Mouse (Mus musculus) hindbrain, embryonic 13.5 days (tissue): ENCODE results near the gene Tnfrsf14. TPM values are rescaled to one million over a fixed set of nuclear protein-coding genes. Genes with fewer than 3 reads are reported as not detected.

Experiments
- ATAC-seq: fragments of 200-750 bp; cut with Nextera tagmentation; 2 replicates; pipeline ENCODE4 v1.8.0; 2017; ENCODE audit warnings: moderate TSS enrichment; ENCODE audit not compliant: low FRiP score
- H3K27ac ChIP-seq: fragments of 300-500 bp; sonication (generic); 2 replicates; pipeline ENCODE4 v1.5.1; 2015; ENCODE audit warnings: inconsistent platforms, mild to moderate bottlenecking, moderate library complexity
- H3K27me3 ChIP-seq: fragments of 300-500 bp; sonication (generic); 2 replicates; pipeline ENCODE4 v1.6.1; 2015; ENCODE audit warnings: mild to moderate bottlenecking, inconsistent platforms
- H3K36me3 ChIP-seq: fragments of 300-500 bp; sonication (generic); 2 replicates; pipeline ENCODE4 v1.6.1; 2015; ENCODE audit warnings: mild to moderate bottlenecking, inconsistent platforms
- H3K4me1 ChIP-seq: fragments of 300-500 bp; sonication (generic); replicated peaks from 2 replicates; pipeline ENCODE4 v1.6.1; 2015; ENCODE audit warnings: inconsistent platforms
- H3K4me2 ChIP-seq: fragments of 300-500 bp; sonication (generic); 2 replicates; pipeline ENCODE4 v1.6.1; 2015; ENCODE audit warnings: inconsistent platforms, mild to moderate bottlenecking, moderate library complexity
- H3K4me3 ChIP-seq: fragments of 300-500 bp; sonication (generic); 2 replicates; pipeline ENCODE4 v1.5.1; 2015; ENCODE audit warnings: mild to moderate bottlenecking, inconsistent platforms
- H3K9ac ChIP-seq: fragments of 300-500 bp; sonication (generic); 2 replicates; pipeline ENCODE4 v1.6.1; 2015; ENCODE audit warnings: mild to moderate bottlenecking, inconsistent platforms
- H3K9me3 ChIP-seq: fragments of 300-500 bp; sonication (generic); 2 replicates; pipeline ENCODE4 v1.6.1; 2016; ENCODE audit warnings: inconsistent platforms
- WGBS: fragments of 180-500 bp; shearing (Covaris S2); methylation state at CpG from one replicate; pipeline ENCODE4 v1.1.7; 2015; 5-methylcytosine and 5-hydroxymethylcytosine counted together
- polyA plus RNA-seq: library from polyadenylated mRNA; unstranded; fragments of >200 nt; fragmentation: Nextera tagmentation; extraction: Ambion mirVana; gene quantifications from 2 replicates; pipeline ENCODE4 v1.2.1, GENCODE M21; 2015

Tnfrsf14 gene
- polyA plus RNA-seq, 1 experiment from 2014 or later = 0.25 TPM

DNA sequence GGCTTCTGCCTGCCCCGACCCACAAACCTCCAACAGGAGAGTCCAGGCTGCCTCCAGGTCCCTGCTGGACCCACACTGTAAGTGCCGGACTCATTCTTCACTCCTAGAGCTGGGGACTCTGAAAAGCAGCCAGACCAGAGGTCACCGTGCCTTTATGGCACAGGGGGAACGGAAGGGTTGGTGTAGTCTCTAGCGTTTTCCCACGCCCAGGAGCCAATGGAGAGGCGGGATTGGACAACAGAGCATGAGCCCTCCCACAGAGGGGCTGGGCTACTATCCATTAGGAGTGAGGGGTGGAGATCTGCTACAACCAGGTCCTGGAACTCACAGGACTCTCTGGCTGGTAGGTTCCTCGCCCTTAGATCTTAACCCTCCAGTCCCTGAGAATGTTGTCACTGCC lies 18.0 kb upstream of the Tnfrsf14 start:
- Histone ChIP-seq H3K4me1 (peaks cover 44% of the 10 kb centered on the region), H3K4me2 (peak overlapping the region; percentile 55), H3K27me3 (peaks cover 13% of the 10 kb centered on the region), H3K27ac (peak overlapping the region; percentile 58; the same call in 1 of the 2 replicates), H3K9ac (peak overlapping the region; percentile 60), H3K36me3 (no peaks in the 10 kb centered on the region), H3K9me3 (no peaks in the 10 kb centered on the region), H3K4me3 (peak overlapping the region; percentile 33)
- ATAC-seq = peak; percentile 81
- 2% methylated on average over 8 of the region's 8 CpGs for WGBS

DNA sequence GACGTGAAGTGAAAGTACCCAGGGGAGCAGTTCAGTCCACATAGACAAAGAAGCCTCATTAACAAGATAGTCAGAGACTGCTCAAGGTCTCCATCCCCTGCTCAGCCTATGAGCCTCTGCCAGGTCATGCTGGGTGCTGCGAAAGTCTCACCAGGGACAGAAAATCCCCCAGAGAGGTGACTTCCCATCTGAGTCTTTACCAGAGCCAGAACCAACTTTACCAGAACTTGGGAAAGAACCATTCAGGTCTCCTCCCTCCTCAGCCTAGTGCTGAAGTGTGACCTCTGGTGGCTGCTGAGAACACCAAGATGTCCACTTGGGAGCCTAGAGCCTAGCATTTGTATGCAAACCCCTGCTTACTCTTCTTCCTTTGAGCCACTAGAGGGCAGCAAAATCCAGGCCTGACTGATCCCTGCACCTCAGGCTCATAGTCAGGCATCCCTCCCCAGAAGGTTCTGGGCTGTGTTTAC lies 15.8 kb upstream of the Tnfrsf14 start:
- H3K4me1 ChIP-seq = peaks cover 34% of the 10 kb centered on the region
- H3K9ac ChIP-seq = no peak overlapping the region
- H3K27me3 ChIP-seq = 0 out of 2 replicates have a peak, but pooled peaks cover 4% of the 10 kb centered on the region
- no peaks in the 10 kb centered on the region for H3K36me3 ChIP-seq
- H3K9me3 ChIP-seq = no peaks in the 10 kb centered on the region
- peak; percentile 58; the same call in 1 of the 2 replicates for ATAC-seq
- WGBS = 20% methylated on average over 2 of the region's 2 CpGs
- H3K4me2 ChIP-seq = no peak overlapping the region
- H3K4me3 ChIP-seq = no peak overlapping the region
- H3K27ac ChIP-seq = no peak overlapping the region

DNA sequence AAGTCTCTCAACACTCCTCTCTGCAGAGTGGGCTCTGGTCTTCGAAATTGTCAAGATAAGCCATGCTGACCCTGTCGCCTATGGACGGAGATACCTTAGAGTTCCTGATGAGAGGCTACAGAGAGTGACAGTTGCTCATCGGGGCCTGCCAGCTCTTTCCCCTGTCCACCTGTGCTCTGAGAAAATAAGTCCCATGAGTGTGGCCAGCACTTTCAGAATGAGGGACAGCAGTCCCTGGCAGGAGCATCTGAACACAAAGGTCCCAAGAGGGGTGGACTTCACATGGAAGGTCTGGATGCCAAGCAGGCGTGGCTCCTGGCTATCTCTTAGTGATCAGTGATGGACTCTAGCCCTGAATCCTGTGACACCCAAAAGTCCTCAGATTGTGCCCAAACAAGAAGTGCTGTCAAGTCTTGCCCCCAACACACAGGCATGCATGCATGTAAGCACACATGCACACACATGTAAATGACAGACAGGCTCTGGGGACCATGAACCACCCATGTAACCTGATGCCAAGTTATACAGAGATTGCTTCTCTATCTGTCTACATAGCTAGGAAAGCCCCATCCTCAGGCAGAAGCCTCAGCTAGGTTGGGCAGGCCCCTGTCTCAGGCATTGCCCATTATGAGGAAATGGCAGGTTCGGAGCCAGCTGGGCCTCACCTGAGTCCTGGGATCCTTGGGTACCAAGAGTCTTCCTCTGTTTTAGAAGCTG lies 15.1 kb upstream of the Tnfrsf14 start:
- no peaks in the 10 kb centered on the region for H3K27me3 ChIP-seq
- no peak for ATAC-seq
- 90% methylated on average over 6 of the region's 6 CpGs for WGBS
- no peaks in the 10 kb centered on the region for H3K36me3 ChIP-seq
- H3K27ac ChIP-seq = no peak overlapping the region
- no peak overlapping the region for H3K9ac ChIP-seq
- H3K4me2 ChIP-seq = no peak overlapping the region
- H3K4me1 ChIP-seq = peaks cover 28% of the 10 kb centered on the region
- H3K9me3 ChIP-seq = no peaks in the 10 kb centered on the region
- no peak overlapping the region for H3K4me3 ChIP-seq

GRCm38 (mm10) chr4:154942632-154943322 lies 14.4 kb upstream of the Tnfrsf14 start:
- WGBS = 84% methylated on average over 10 of the region's 10 CpGs
- no peaks in the 10 kb centered on the region for H3K36me3 ChIP-seq
- no peak overlapping the region for H3K4me3 ChIP-seq
- ATAC-seq = no peak
- H3K4me2 ChIP-seq = no peak overlapping the region
- H3K9me3 ChIP-seq = no peaks in the 10 kb centered on the region
- H3K27me3 ChIP-seq = no peaks in the 10 kb centered on the region
- no peak overlapping the region for H3K9ac ChIP-seq
- H3K4me1 ChIP-seq = peaks cover 22% of the 10 kb centered on the region
- no peak overlapping the region for H3K27ac ChIP-seq

- 95% methylated on average over 5 of the region's 5 CpGs for WGBS
- Histone ChIP-seq H3K27me3 (no peaks in the 10 kb centered on the region), H3K4me1 (peaks cover 22% of the 10 kb centered on the region), H3K36me3 (no peaks in the 10 kb centered on the region), H3K4me3 (no peak overlapping the region), H3K27ac (no peak overlapping the region), H3K9me3 (no peaks in the 10 kb centered on the region), H3K9ac (no peak overlapping the region), H3K4me2 (no peak overlapping the region)
- ATAC-seq = no peak
Measured at GRCm38 (mm10) chr4:154941831-154942230, 13.5 kb upstream of the Tnfrsf14 start.

GRCm38 (mm10) chr4:154940156-154940555 lies 11.8 kb upstream of the Tnfrsf14 start:
- peaks cover 7% of the 10 kb centered on the region for H3K4me1 ChIP-seq
- H3K4me3 ChIP-seq = no peak overlapping the region
- H3K36me3 ChIP-seq = no peaks in the 10 kb centered on the region
- no peaks in the 10 kb centered on the region for H3K27me3 ChIP-seq
- H3K4me2 ChIP-seq = no peak overlapping the region
- no peaks in the 10 kb centered on the region for H3K9me3 ChIP-seq
- no peak overlapping the region for H3K27ac ChIP-seq
- no peak for ATAC-seq
- WGBS = 94% methylated on average over 2 of the region's 2 CpGs
- no peak overlapping the region for H3K9ac ChIP-seq

DNA sequence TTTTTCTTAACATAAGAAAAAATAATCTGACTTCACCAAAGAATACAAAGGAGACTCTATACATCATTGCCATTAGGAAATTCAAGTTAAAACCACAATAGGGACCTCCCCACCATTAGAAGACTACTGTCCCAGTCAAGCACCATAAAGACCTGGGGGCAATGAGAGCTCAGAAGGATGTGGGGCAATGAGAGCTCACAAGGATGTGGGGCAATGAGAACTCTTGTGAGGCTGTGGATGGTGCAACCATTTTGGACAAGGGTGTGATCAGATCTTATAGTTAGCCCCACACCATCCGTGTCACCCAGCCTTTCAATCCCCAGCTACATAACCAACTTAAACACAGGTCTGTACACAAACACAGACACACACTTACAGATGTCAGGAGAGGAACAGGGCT lies 9.4 kb upstream of the Tnfrsf14 start:
- Histone ChIP-seq H3K9ac (no peak overlapping the region), H3K27ac (no peak overlapping the region), H3K27me3 (no peaks in the 10 kb centered on the region), H3K4me3 (no peak overlapping the region), H3K4me2 (no peak overlapping the region), H3K4me1 (0 out of 2 replicates have a peak, but pooled peaks cover 4% of the 10 kb centered on the region), H3K9me3 (no peaks in the 10 kb centered on the region), H3K36me3 (no peaks in the 10 kb centered on the region)
- no peak for ATAC-seq
- 89% methylated on average over 1 of the region's 1 CpGs for WGBS

- Histone ChIP-seq H3K27me3 (no peaks in the 10 kb centered on the region), H3K27ac (no peak overlapping the region), H3K36me3 (no peaks in the 10 kb centered on the region), H3K9ac (no peak overlapping the region), H3K4me2 (no peak overlapping the region), H3K9me3 (no peaks in the 10 kb centered on the region), H3K4me1 (0 out of 2 replicates have a peak, but pooled peaks cover 4% of the 10 kb centered on the region), H3K4me3 (no peak overlapping the region)
- 61% methylated on average over 8 of the region's 8 CpGs for WGBS
- ATAC-seq = no peak
Measured at GRCm38 (mm10) chr4:154936542-154937255, 8.3 kb upstream of the Tnfrsf14 start.

- H3K27me3 ChIP-seq = no peaks in the 10 kb centered on the region
- no peak overlapping the region for H3K27ac ChIP-seq
- no peak overlapping the region for H3K4me3 ChIP-seq
- no peak overlapping the region for H3K4me2 ChIP-seq
- H3K9me3 ChIP-seq = no peaks in the 10 kb centered on the region
- WGBS = 81% methylated on average over 7 of the region's 7 CpGs
- H3K9ac ChIP-seq = no peak overlapping the region
- no peaks in the 10 kb centered on the region for H3K36me3 ChIP-seq
- no peak for ATAC-seq
- 0 out of 2 replicates have a peak, but pooled peaks cover 4% of the 10 kb centered on the region for H3K4me1 ChIP-seq
Measured at GRCm38 (mm10) chr4:154935788-154936187, 7.4 kb upstream of the Tnfrsf14 start.

DNA sequence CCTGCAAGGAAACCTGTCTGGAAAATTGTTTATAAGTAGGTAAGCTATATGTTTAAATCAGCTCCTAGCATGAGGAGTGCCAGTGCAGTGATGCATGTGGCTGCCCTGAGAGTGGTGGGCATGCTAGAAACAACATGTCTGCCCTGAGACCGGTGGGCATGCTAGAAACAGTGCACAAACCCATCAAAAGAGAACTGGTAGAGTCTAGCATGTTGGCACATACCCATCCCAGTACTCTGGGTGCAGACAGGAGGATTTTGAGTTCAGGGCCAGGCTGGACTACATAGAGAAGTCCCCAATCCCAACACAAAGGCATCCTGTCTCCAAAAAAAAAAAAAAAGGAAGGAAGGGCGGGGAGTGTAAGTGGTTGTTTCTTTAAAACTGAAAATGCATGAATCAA lies 6.4 kb upstream of the Tnfrsf14 start:
- Histone ChIP-seq H3K4me1 (0 out of 2 replicates have a peak, but pooled peaks cover 4% of the 10 kb centered on the region), H3K4me2 (no peak overlapping the region), H3K27me3 (no peaks in the 10 kb centered on the region), H3K9ac (no peak overlapping the region), H3K4me3 (no peak overlapping the region), H3K36me3 (no peaks in the 10 kb centered on the region), H3K27ac (no peak overlapping the region), H3K9me3 (no peaks in the 10 kb centered on the region)
- 94% methylated on average over 2 of the region's 2 CpGs for WGBS
- ATAC-seq = no peak

DNA sequence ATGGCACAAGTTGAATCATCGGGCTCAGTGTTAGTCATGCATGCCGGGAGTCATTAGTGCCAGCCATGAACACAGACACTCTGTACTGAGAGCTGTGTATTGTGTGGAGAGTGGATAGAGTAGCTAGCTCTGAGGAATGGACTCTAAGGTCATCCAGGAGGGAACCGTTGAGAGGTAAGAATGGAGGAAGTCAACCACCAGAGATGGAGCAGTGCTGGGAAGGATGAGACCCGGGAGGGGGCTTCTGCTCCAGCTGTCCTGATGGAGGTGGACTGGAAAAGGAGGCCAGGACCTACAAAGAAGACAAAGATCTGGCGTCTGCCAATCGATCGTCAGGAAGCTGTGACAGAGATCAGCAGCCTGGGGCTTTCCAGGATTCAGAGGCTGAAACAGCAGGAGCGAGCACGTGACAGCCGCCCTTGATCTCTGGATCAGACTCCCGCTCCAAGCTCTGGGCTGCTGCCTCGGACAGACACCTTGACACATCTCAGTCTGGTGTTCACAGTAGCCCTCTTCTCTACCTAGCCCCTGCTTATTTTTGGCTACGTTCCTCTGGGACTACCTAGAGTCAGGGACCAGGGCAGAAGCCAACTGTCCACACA lies 5.0 kb upstream of the Tnfrsf14 start:
- Histone ChIP-seq H3K4me3 (no peak overlapping the region), H3K27me3 (no peaks in the 10 kb centered on the region), H3K4me2 (no peak overlapping the region), H3K36me3 (no peaks in the 10 kb centered on the region), H3K27ac (no peak overlapping the region), H3K9ac (no peak overlapping the region), H3K9me3 (no peaks in the 10 kb centered on the region), H3K4me1 (peaks cover 8% of the 10 kb centered on the region; the same call in 1 of the 2 replicates)
- WGBS = 70% methylated on average over 13 of the region's 13 CpGs
- no peak for ATAC-seq
